Mouse (Mus musculus): ENCODE results near the gene Rragc. TPM values are rescaled to one million over a fixed set of nuclear protein-coding genes. Genes with fewer than 3 reads are reported as not detected.

Gene Rragc
- polyA plus RNA-seq (2015; fragmentation: Nextera tagmentation; extraction: Ambion mirVana) = 57.1 and 57.3 TPM in 2 replicates

DNA sequence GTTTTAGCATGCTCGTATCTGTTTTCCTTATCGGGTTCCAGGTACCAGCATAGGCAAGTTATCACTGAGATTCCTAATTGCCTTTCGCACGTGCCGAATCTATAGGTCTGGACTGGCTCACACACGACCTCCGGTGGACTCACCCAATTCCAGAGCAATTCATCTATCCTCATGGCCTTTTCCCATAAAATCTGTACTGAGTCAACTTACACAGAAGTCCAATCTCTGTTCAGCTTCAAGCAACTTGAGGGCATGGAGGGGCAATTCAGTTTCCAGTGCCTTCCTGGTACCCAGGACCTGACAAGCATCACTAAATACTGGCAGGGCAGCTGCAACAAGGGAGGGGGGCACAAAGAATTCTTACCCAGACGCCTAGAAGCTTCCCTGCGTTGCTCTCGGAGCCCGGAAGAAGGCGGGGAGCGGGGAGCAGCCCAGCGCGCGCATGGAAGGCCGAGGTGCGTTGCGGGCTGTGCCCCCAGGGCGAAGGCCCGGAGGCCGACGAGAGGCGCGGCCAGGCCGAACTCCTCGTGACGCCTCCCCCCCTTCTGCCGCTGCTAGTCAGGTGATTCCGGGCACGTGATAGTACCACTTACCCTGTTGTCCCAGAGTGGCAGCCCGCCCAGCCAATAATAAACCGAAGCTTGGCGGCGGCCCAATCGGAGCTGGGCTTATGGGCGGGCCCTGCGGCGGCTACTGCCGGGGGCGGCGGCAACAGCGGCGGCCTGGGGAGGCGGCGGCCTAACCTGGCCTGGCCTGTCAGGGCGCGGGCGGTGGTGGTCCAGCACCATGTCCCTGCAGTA, at the start of gene Rragc:
Gene Rragc (plus strand): TSS at position 699 of the 800 bp plus-strand sequence.
- ATAC-seq (ENCODE audit: insufficient number of reproducible peaks, low FRiP score, low TSS enrichment, low read depth) = peak; percentile 99
- under 1% methylated on average over 49 of the region's 49 CpGs for WGBS
- Histone ChIP-seq H3K36me3 (peaks cover 30% of the 10 kb centered on the region), H3K4me3 (replicated peaks) (peak within 1 kb of the TSS; percentile 99), H3K27me3 (no peaks in the 10 kb centered on the region), H3K4me2 (replicated peaks) (peak within 1 kb of the TSS; percentile 79), H3K27ac (replicated peaks) (peak within 1 kb of the TSS; percentile 84), H3K4me1 (peaks cover 22% of the 10 kb centered on the region), H3K9me3 (replicated peaks) (no peaks in the 10 kb centered on the region), H3K9ac (peak within 1 kb of the TSS; percentile 92)

DNA sequence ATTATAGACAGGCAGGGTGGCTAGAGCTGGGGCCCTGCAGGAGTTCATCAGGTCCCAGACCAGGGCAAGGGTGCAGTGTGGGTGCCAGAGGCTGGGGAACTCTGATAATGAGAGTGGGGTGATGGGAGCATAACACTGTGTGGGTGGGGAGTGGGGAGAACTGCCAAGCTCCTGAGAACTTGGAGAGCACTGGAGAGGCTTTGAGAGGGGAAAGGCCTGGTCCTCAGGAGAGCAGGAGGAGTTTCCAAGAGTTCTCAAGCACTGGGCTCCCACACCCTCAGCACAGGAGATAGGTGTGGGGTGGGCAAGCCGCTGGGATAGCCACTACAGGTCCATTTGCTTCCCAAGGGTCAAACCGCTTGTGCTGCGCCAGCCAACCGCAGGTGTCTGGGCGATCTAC, 23.5 kb upstream of the Rragc start:
- no peak for ATAC-seq (ENCODE audit: insufficient number of reproducible peaks, low FRiP score, low TSS enrichment, low read depth)
- H3K27me3 ChIP-seq = no peaks in the 10 kb centered on the region
- H3K9me3 ChIP-seq (replicated peaks) = no peaks in the 10 kb centered on the region
- H3K4me3 ChIP-seq (replicated peaks) = no peak overlapping the region
- no peak overlapping the region for H3K9ac ChIP-seq
- H3K36me3 ChIP-seq = no peaks in the 10 kb centered on the region
- WGBS = 86% methylated on average over 5 of the region's 5 CpGs
- no peak overlapping the region for H3K27ac ChIP-seq (replicated peaks)
- no peaks in the 10 kb centered on the region for H3K4me1 ChIP-seq
- H3K4me2 ChIP-seq (replicated peaks) = no peak overlapping the region

DNA sequence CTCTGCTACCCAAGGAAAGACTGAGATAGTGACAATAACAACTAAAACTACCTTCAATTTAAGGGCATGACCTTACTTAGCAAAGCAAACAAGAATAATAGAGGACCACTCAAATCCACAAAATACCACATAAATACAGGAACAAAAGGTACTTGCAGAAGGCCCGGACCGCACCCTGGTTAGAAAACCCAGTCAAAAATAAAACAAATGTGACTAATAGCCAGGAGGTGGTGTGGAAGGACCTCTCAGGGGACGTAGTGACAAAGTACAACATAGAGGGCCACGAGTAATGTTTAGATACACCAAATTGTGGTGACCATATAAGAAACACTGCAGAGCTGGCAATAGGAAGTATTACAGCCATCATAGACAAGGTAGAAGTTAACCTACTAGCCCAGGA, 23.0 kb upstream of the Rragc start:
- no peaks in the 10 kb centered on the region for H3K4me1 ChIP-seq
- H3K4me3 ChIP-seq (replicated peaks) = no peak overlapping the region
- WGBS = 85% methylated on average over 4 of the region's 4 CpGs
- H3K9ac ChIP-seq = no peak overlapping the region
- H3K36me3 ChIP-seq = no peaks in the 10 kb centered on the region
- no peaks in the 10 kb centered on the region for H3K27me3 ChIP-seq
- ATAC-seq (ENCODE audit: insufficient number of reproducible peaks, low FRiP score, low TSS enrichment, low read depth) = no peak
- H3K27ac ChIP-seq (replicated peaks) = no peak overlapping the region
- H3K9me3 ChIP-seq (replicated peaks) = no peaks in the 10 kb centered on the region
- no peak overlapping the region for H3K4me2 ChIP-seq (replicated peaks)

DNA sequence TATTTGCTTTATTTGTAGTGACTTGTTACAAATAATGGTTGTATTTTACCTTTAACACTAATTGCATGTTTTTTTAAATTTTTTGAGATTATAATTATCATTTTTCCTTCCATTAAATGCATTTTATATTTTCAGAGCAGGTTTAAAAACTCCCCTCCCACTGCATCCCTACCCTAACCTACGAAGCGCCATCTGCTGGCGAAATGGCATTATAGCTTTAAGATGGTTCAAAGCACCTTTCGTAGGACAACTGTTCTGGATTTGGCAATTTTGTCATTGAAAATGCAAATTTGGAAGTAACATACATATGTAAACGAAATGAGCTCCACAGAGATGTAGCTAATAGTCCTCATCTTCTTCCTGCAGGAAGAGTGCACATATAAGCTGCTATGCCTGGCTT, 18.6 kb upstream of the Rragc start:
- no peaks in the 10 kb centered on the region for H3K9me3 ChIP-seq (replicated peaks)
- no peak for ATAC-seq (ENCODE audit: insufficient number of reproducible peaks, low FRiP score, low TSS enrichment, low read depth)
- H3K27ac ChIP-seq (replicated peaks) = no peak overlapping the region
- H3K4me3 ChIP-seq (replicated peaks) = no peak overlapping the region
- no peak overlapping the region for H3K9ac ChIP-seq
- 12% methylated on average over 5 of the region's 5 CpGs for WGBS
- H3K4me2 ChIP-seq (replicated peaks) = no peak overlapping the region
- H3K36me3 ChIP-seq = no peaks in the 10 kb centered on the region
- H3K4me1 ChIP-seq = peaks cover under 1% of the 10 kb centered on the region; the same call in 1 of the 2 replicates
- no peaks in the 10 kb centered on the region for H3K27me3 ChIP-seq

DNA sequence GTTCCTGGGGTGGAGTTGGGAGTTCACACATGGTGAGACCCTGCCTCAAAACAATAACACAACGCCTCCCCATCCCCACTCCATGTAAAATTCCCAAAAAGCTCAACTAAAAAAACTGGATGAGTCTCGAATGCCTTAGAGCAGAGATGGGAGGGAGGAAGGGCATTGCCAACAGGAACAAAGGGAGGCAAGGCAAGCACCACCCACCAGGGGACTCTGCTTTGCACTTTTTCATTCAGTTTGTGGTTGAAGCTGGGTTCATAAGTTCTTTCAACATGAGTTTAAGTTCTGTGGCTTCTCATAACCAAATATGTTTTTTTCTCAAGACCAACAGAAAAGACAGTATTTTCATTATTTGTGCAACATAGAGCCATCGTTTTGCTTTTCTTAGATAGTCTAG, 13.8 kb upstream of the Rragc start:
- Histone ChIP-seq H3K27me3 (no peaks in the 10 kb centered on the region), H3K9ac (no peak overlapping the region), H3K4me3 (replicated peaks) (no peak overlapping the region), H3K27ac (replicated peaks) (no peak overlapping the region), H3K4me1 (peaks cover 12% of the 10 kb centered on the region; the same call in 1 of the 2 replicates), H3K4me2 (replicated peaks) (no peak overlapping the region), H3K9me3 (replicated peaks) (no peaks in the 10 kb centered on the region), H3K36me3 (no peaks in the 10 kb centered on the region)
- 72% methylated on average over 3 of the region's 3 CpGs for WGBS
- ATAC-seq (ENCODE audit: insufficient number of reproducible peaks, low FRiP score, low TSS enrichment, low read depth) = no peak

DNA sequence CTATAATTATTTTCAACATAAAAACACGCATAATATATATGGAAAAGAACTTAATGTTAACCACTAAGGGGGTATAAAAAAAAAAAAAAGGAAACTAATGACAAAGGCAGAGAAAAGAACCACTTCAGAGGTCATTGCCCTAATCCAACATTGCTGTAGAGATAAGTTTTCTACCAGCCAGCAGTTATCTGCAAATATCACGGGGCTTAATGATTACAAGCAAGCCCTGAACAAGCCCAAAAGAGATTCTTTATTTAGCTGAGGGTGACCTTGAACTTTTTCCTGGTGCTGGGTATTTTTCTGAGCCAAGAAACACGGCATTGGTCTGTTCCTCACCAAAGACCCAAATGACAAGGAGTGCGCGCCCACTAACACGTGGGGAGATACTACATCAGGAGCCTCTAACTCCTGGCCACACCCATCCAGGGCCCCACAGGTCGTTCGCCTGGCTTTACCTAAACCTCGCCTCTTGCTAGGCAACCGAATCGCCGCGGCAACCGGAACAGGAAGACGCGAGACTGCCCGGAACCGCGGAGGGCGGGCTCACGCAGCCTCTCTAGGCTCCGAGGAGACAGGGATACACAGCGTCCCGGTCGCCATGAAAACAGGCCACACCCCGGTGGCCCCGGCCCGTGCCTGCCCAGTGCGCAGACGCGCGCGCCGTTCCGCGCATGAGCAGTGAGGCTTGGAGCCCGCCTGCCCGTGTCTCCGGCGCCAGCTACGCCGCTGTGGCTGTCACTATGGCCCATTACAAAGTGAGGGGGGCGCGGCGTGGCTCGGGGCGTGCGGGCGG, 12.7 kb upstream of the Rragc start, which contains the start of gene Mycbp:
Gene Mycbp (plus strand): TSS at position 500 of the 793 bp plus-strand sequence.
- H3K36me3 ChIP-seq = no peaks in the 10 kb centered on the region
- peaks cover 12% of the 10 kb centered on the region; the same call in 1 of the 2 replicates for H3K4me1 ChIP-seq
- H3K4me2 ChIP-seq (replicated peaks) = peak within 1 kb of the TSS; percentile 61
- H3K27me3 ChIP-seq = no peaks in the 10 kb centered on the region
- 2% methylated on average over 49 of the region's 49 CpGs for WGBS
- peak; percentile 100 for ATAC-seq (ENCODE audit: insufficient number of reproducible peaks, low FRiP score, low TSS enrichment, low read depth)
- peak within 1 kb of the TSS; percentile 62 for H3K9ac ChIP-seq
- peak within 1 kb of the TSS; percentile 83 for H3K27ac ChIP-seq (replicated peaks)
- no peaks in the 10 kb centered on the region for H3K9me3 ChIP-seq (replicated peaks)
- H3K4me3 ChIP-seq (replicated peaks) = peak within 1 kb of the TSS; percentile 68

DNA sequence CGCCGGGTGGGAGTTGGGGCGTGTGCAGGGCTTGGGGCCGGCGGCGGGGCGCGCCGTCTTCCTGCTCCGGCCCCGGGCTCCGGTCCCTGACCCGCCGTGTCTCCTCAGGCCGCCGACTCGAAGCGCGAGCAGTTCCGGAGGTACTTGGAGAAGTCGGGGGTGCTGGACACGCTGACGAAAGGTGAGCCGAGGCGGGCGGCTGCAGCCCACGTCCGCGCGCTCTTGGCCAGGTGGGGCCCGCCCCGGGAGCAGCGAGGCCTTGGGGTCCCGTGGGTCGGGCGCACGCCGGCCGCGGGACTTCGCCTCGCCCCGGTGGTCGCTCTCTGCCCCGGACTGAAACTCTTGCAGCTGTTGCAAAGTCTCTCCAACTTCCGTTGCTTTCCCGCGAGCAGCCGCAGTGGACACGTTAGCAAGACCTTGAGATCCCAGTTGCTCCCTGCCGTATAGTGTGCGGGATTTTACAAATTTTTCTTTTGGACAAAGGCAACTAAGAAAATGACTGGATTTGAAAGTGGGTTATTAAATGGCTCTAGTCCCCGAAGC, 12.0 kb upstream of the Rragc start:
- no peak; the same call in 1 of the 2 replicates for ATAC-seq (ENCODE audit: insufficient number of reproducible peaks, low FRiP score, low TSS enrichment, low read depth)
- peak overlapping the region; percentile 61 for H3K4me2 ChIP-seq (replicated peaks)
- 0 out of 2 replicates have a peak, but pooled peaks cover 3% of the 10 kb centered on the region for H3K36me3 ChIP-seq
- under 1% methylated on average over 53 of the region's 53 CpGs for WGBS
- H3K9ac ChIP-seq = peak overlapping the region; percentile 62
- H3K4me3 ChIP-seq (replicated peaks) = peak overlapping the region; percentile 68
- H3K9me3 ChIP-seq (replicated peaks) = no peaks in the 10 kb centered on the region
- peaks cover 12% of the 10 kb centered on the region; the same call in 1 of the 2 replicates for H3K4me1 ChIP-seq
- H3K27me3 ChIP-seq = no peaks in the 10 kb centered on the region
- peak overlapping the region; percentile 83 for H3K27ac ChIP-seq (replicated peaks)

DNA sequence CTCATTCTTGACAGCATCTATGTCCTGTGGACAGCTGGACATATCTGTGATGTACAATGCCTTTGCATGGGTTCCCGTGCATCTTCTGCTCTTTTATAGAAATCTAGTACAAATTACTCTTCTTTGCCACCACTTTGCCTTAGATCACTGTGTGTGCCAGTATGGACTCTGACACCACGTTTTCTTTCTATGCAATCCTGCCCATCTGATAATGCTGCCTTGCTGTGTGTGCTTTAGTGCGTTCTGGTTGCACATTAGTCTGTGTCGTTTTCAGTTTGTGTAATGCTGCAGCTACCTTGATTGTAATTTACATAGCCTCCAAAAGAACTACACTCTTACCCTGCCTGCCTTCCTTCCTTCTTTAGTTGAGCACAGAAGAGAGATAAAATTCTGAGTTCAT, 5.7 kb upstream of the Rragc start:
- no peak overlapping the region for H3K9ac ChIP-seq
- H3K9me3 ChIP-seq (replicated peaks) = no peaks in the 10 kb centered on the region
- ATAC-seq (ENCODE audit: insufficient number of reproducible peaks, low FRiP score, low TSS enrichment, low read depth) = no peak
- WGBS = 87% methylated on average over 4 of the region's 4 CpGs
- no peak overlapping the region for H3K4me2 ChIP-seq (replicated peaks)
- peaks cover 23% of the 10 kb centered on the region; the same call in 1 of the 2 replicates for H3K36me3 ChIP-seq
- no peak overlapping the region for H3K4me3 ChIP-seq (replicated peaks)
- H3K4me1 ChIP-seq = peaks cover 15% of the 10 kb centered on the region; the same call in 1 of the 2 replicates
- H3K27me3 ChIP-seq = no peaks in the 10 kb centered on the region
- no peak overlapping the region for H3K27ac ChIP-seq (replicated peaks)

DNA sequence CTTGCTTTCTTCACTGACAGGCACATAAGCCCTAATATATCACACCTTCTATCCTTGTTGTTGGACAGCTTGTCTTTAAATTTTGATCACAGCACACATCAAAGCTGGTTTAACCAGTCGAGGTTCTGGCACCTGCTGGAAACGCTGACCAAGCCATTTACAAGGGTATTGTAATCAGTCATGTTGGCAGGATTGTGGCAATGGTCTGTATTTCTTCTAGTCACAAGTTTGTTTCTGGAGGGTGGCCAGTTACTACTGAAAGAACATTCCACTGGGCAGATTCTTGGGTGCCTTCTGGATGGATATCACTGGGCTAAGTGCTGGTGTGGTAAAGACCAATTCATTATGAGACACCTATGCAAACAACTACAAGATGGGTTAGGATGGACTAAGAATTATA, 4.8 kb upstream of the Rragc start:
- no peaks in the 10 kb centered on the region for H3K9me3 ChIP-seq (replicated peaks)
- H3K4me3 ChIP-seq (replicated peaks) = no peak overlapping the region
- no peak for ATAC-seq (ENCODE audit: insufficient number of reproducible peaks, low FRiP score, low TSS enrichment, low read depth)
- no peaks in the 10 kb centered on the region for H3K27me3 ChIP-seq
- H3K36me3 ChIP-seq = peaks cover 23% of the 10 kb centered on the region; the same call in 1 of the 2 replicates
- H3K4me2 ChIP-seq (replicated peaks) = no peak overlapping the region
- peaks cover 13% of the 10 kb centered on the region; the same call in 1 of the 2 replicates for H3K4me1 ChIP-seq
- no peak overlapping the region for H3K9ac ChIP-seq
- WGBS = 70% methylated on average over 2 of the region's 2 CpGs
- no peak overlapping the region for H3K27ac ChIP-seq (replicated peaks)

DNA sequence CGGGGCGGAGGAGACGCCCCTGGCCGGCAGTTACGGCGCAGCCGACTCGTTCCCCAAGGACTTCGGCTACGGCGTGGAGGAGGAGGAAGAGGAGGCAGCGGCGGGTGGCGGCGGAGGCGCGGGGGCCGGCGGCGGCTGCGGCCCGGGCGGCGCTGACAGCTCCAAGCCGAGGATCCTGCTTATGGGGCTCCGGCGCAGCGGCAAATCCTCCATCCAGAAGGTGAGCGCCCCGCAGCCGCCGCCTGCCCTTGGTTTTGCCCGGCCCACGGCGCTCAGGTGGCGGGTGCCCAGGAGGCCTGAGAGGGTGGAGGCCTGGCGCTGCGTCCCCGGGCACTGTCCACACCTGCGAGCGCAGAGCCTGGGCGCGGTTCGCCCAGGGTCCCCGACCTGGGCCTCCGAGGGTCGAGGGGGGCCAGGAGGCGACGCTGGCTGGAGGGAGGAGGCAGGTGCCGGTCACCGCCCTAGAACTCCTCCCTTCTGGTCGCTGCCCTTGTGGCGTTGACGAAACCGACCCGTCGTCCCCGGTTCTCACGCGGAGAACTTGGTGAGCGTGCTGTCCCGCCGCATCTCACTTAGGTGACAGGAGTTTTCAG, 398 bp downstream of the Rragc start, which contains the start of gene 4930535I16Rik:
Gene 4930535I16Rik (minus strand): TSS at position 475 of the 593 bp plus-strand sequence.
- Histone ChIP-seq H3K4me1 (peaks cover 20% of the 10 kb centered on the region), H3K4me3 (replicated peaks) (peak within 1 kb of the TSS; percentile 99), H3K27me3 (no peaks in the 10 kb centered on the region), H3K27ac (replicated peaks) (peak within 1 kb of the TSS; percentile 84), H3K4me2 (replicated peaks) (peak within 1 kb of the TSS; percentile 79), H3K9me3 (replicated peaks) (no peaks in the 10 kb centered on the region), H3K9ac (peak within 1 kb of the TSS; percentile 92), H3K36me3 (peaks cover 28% of the 10 kb centered on the region)
- WGBS = under 1% methylated on average over 57 of the region's 63 CpGs
- ATAC-seq (ENCODE audit: insufficient number of reproducible peaks, low FRiP score, low TSS enrichment, low read depth) = peak; percentile 44
